In the genomic region with DNA sequence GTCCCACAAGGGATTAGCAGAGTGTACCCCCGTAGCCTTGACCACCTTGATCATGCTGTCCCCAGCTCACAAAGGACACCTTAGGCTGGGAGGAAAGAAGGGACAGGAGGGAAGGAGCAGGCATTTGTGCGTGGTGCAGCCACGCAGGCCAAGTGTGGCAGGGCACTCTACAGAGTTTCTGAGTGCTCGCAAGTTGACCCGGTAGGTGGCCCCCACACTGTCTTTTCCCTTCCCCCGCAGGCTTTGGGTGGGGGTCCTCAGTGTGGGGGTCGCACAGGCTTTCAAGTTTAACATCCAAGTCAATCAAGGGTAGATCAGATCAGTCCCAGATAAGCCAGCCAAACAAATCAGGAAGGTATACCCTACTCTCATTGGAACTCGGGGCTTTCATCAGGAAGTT, we compare ENCODE assay signal across 13 mouse cellular contexts. TPM values are rescaled to one million over a fixed set of nuclear protein-coding genes. Genes with fewer than 3 reads are reported as not detected.
"Had no signal": no experiment of that assay in that cellular context is flagged by ENCODE, and none has a peak within 500 bp of the region (broad histone marks: within the 10 kb centered on the region; RNA-seq: fewer than 3 reads in every experiment).

No protein-coding gene starts in this region.

- DNase-seq: liver, embryonic 13.5 days; right cerebral cortex, postnatal 25 days; spleen, adult 18-20 months had no signal

- H3K27ac ChIP-seq: kidney, postnatal 0 days; liver, embryonic 13.5 days; midbrain, embryonic 15.5 days; neural tube, embryonic 12.5 days; neural tube, embryonic 15.5 days; stomach, embryonic 15.5 days had no signal

- H3K4me3 ChIP-seq: liver, embryonic 13.5 days; midbrain, embryonic 15.5 days; neural tube, embryonic 12.5 days; neural tube, embryonic 15.5 days; stomach, embryonic 15.5 days had no signal

- H3K9me3 ChIP-seq: liver, embryonic 13.5 days; midbrain, embryonic 15.5 days; neural tube, embryonic 12.5 days; neural tube, embryonic 15.5 days; stomach, embryonic 15.5 days had no signal

- H3K9ac ChIP-seq: liver, embryonic 13.5 days; midbrain, embryonic 15.5 days; neural tube, embryonic 12.5 days; stomach, embryonic 15.5 days had no signal

- H3K36me3 ChIP-seq: liver, embryonic 13.5 days; midbrain, embryonic 15.5 days; neural tube, embryonic 12.5 days; neural tube, embryonic 15.5 days; stomach, embryonic 15.5 days had no signal

- H3K27me3 ChIP-seq: midbrain, embryonic 15.5 days; stomach, embryonic 15.5 days had no signal

- H3K4me2 ChIP-seq: liver, embryonic 13.5 days; midbrain, embryonic 11.5 days; stomach, embryonic 15.5 days had no signal

RNA-seq across cellular contexts. Expression of a gene that starts 38.5 kb away (rescaled TPM):
- total RNA-seq: liver, adult 2 months; megakaryocyte progenitor cell, adult 5-6 weeks had no signal

RNA-seq across cellular contexts. Expression of a gene that starts 57.3 kb away (rescaled TPM):
- total RNA-seq: liver, adult 2 months; megakaryocyte-erythroid progenitor cell, adult 5-6 weeks had no signal
- polyA plus RNA-seq: liver, adult 2 months; lung, adult 2 months had no signal
